Mouse (Mus musculus) erythroblast, embryonic 14.5 days (primary cell): ENCODE data around the gene Mybpc1.

ENCODE experiments used
- GATA1 ChIP-seq: IDR thresholded peaks from 2 replicates; pipeline ENCODE4 v1.6.1; 2012; ENCODE audit warnings: low read length, inconsistent platforms, mixed read lengths
- TAL1 ChIP-seq: IDR thresholded peaks from 3 replicates; pipeline ENCODE4 v1.6.1; 2012; ENCODE audit warnings: low read length, inconsistent platforms, mixed read lengths

- no peak for TF ChIP-seq GATA1
- no peak for TF ChIP-seq TAL1
Observed at GRCm38 (mm10) chr10:88580786-88581185, 24.2 kb downstream of the Mybpc1 start.
